Mouse (Mus musculus) layer of hippocampus, adult 9-10 months (tissue): ENCODE data around the gene Tbc1d22a.

Experiments
- DNase-seq: peaks from one replicate; pipeline ENCODE4 v3.0.0; 2022; ENCODE audit warnings: low spot score

Gene Tbc1d22a

GRCm38 (mm10) chr15:86508406-86509176, 294.3 kb downstream of the Tbc1d22a start:
- DNase-seq: no peak

- DNase-seq: no peak
Observed at GRCm38 (mm10) chr15:86509601-86510000, 295.3 kb downstream of the Tbc1d22a start.

GRCm38 (mm10) chr15:86511181-86511580, 296.9 kb downstream of the Tbc1d22a start:
- DNase-seq: no peak

- DNase-seq: no peak
Observed at GRCm38 (mm10) chr15:86513336-86513735, 299.1 kb downstream of the Tbc1d22a start.

GRCm38 (mm10) chr15:86520201-86520600, 305.9 kb downstream of the Tbc1d22a start:
- DNase-seq: no peak

- DNase-seq: no peak
Observed at GRCm38 (mm10) chr15:86535356-86535755, 321.1 kb downstream of the Tbc1d22a start.

GRCm38 (mm10) chr15:86542371-86542770, 328.1 kb downstream of the Tbc1d22a start:
- DNase-seq: no peak

GRCm38 (mm10) chr15:86544122-86544795, 330.0 kb downstream of the Tbc1d22a start:
- no peak for DNase-seq
